Mouse (Mus musculus) thymus, postnatal 10 days (tissue): ENCODE measurements around the gene Trio.

Experiments
- DNase-seq, 2 experiments: peaks; one replicate each; pipeline ENCODE4 v3.0.0; 2021; ENCODE audit warnings: low spot score in 2 of 2

Trio gene

DNA sequence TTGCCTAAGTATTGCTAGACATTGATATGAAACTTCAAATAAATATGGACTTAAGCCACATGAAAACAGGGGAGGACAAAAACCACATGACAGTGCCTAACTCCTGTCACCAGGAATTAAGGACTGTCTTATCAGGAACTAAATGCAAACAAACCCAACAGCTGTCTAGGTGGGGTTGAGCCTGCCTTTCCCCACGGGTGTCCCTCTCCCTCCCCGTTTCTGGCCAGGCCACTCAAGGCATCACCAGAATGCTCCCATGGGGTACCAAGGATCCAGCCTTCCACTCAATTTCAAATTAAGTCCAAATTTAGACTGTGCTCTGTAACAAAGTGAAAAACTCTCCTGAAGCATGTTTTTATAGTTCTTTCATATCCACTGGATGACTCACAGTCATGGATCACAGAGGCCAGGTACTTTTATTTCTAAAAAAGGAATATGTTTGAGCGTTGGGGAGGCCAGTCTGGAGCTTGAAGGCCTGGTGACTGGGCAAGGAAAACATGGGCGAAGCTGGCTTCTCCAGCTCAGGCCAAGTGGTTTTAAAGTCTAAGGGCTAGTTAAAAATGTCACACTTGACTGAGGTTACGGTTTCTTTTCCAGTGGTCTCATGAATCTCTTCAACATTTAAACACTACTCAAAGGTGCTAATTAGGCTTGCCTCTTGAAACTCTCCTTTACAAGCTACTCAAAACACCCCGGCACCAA, 33.6 kb downstream of the Trio start:
- no peak for DNase-seq

DNA sequence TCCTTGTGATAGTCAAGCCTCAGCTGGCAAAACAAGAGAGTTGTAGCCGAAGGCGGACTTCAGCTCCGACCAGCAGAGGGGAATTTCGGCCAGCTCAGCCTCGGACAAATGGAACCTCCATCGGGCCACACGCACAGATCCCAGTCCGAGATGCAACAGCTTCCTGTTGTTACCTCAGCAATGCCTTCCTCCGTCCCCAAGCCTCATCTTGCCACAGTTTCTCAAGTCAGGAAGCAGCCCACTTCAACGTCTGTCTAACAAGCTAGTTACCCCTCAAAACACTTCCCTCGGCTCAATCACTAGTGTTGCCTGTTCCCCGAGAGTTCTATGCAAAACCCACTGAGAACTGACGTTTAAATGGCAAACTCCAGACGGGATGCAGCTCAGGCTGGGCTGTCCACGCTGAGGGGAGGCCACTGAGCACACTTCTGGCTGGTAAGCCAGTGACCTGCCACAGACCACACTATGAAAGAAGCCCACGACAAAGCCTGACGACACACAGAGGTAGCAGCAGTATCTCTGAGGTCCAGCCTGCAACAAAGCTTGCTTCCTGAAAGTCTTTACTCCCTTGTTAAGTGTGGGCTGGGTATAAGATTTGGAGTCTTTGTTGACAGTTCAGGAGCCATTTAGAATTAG, 34.5 kb downstream of the Trio start:
- no peak for DNase-seq

DNA sequence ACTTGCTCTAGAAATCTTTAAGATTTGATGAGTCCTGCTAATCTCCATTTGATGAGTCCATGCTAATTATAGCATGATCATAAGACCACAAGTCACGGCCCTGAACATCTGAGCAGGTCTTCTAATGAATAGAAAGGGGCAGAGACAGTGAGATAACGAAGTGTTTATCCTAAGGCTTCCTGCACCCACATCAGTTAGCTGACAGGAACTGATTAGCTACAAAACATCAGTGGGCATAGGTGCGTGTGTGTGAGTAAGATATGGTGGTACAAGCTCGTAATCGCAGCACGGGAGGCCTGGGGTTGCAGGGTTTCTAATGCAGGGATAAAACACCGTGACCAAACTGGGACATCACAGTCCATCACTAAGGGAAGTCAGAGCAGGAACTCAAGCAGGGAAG, 37.7 kb downstream of the Trio start:
- no peak for DNase-seq

DNA sequence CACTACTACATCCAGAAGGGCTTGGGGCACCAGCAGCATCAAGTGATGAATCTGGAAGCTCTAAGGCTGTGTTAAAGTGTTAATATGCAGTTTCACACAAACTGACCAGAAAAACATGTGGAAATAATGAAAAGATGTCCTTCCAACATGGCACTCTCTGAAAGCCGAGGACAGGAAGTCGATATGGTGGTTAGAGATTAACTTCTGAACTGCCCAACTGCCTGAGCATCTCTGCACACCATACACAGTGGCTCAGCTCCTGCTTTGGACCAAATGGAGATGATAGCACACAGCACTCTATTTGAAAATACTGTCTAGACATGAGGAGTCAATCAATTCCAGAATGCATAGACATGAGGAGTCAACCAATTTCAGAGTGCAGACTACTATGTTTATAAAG, 40.8 kb downstream of the Trio start:
- DNase-seq: no peak

DNA sequence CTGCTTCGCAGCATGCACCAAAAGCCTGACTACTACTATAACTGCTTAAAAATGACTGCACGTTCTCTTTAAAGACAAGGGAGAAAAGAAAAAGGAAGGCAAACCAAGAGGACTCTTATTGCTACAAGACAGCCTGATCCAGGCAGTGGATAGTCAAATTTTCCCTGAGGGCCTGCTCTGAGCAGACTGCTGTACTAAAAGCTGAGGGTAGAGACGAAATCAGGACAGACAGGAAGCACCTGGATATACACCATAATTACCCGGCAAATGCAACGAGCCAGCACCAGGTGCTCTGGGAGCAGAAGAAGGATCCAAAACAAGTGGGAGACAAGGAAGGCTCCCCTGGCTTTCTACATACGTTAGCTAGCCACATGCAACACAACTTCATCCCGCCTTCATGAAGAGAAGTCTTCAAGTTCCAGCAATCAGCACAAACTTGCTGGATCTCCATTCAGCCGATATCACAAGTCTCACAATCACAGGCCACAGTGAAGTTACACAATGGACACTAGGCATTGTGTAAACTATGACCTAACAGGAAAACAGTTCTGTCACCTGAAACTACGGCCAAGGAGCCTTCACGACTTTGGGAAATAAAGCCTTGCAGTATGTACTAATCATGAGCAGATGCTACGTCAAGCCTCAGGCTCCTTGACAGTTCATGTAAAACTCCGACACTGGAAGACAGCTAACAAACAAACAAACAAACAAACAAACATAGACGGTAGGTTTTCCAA, 43.7 kb downstream of the Trio start:
- DNase-seq: no peak

DNA sequence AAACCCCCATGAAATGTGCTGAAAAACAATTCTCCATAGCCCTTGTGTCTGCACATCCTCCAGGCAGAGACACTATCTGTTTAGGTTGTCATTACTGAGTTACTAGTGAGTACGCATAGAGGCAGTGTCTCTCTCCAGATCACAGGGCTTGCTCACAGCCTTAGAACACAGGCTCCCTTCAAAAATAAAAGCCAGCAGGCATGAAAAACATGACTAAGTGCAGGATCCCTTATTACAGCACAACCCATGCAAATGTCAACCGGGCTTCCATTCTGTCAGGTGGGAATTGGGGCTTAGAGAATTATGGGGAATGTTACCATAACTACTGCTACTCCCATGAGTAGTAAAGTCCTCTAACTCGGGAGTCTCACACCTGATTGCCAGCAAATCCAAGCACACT, 44.4 kb downstream of the Trio start:
- DNase-seq: no peak

DNA sequence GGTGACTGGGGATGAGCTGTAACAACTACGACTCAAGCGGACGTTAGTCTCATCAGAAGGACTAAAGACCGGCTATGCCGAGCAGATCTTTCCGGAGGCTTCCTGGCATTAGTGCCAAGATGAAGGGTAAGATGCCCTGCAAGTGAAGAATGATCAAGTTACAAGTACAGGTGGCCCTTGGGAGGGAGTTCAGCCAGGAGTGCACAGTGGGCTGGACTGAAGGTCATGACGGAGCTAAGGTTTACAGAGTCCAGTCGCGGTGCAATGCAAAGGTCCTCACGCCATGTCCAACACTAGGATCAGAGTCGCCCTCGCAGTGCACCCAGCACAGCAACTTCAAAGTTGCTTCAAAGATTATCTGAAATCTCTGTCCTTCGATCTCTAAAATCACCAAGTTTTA, 45.2 kb downstream of the Trio start:
- DNase-seq: no peak

DNA sequence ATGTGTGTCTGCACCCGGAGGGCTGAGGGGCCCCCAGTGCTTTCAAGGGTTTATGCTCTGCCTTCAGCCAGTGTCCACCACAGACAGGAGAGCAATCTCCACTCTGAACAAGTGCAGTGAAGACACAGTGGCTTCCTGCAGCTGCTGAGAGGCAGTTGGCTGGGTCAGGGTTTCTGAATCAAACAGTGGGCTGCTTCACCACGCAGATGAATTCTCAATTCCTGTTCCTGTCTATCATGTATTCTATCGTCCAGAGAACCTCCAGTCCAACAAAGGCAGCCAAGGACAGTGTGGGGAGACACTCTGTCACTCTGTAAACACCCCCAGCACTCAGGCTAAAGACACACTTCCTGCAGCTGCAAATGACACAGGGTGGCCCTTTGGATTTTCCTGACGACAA, 48.7 kb downstream of the Trio start:
- DNase-seq: no peak

DNA sequence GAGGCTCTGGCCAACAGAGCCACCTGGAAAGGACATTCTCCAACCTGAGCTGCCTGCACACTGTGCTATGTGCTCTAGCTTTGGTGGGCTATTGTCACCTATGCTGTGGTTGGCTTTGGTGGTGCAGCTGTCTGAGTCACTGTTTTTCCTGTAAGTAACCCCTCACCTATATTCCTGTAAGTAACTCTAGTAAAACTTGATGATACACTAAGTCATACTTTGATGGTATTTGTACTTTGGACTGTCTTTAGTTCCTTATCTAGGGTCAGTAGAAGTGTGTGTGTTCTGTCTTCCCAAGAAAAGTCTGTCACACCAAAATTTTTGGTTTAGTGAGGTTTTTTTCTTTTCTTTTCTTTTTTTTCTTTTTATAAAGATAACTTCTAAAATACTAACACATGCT, 49.3 kb downstream of the Trio start:
- no peak for DNase-seq

DNA sequence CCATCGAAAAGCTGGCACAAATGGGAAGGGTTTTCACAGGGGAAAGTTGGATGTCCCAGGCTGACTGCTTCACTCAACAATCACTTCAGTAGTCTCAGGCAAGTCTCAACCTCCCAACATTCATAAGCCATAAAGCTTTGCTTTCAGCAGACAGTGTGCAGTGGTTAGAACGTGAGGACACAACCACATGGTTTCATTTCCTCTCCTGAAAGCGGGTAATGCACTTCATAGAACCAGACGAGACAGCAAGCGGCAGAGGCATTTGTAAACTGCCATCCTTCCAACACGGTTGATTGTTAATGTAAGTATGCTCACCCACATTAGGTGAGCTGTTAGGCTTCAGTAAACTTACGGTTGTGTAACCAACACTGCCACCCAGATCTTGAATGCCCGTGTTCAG, 51.0 kb downstream of the Trio start:
- DNase-seq: no peak

DNA sequence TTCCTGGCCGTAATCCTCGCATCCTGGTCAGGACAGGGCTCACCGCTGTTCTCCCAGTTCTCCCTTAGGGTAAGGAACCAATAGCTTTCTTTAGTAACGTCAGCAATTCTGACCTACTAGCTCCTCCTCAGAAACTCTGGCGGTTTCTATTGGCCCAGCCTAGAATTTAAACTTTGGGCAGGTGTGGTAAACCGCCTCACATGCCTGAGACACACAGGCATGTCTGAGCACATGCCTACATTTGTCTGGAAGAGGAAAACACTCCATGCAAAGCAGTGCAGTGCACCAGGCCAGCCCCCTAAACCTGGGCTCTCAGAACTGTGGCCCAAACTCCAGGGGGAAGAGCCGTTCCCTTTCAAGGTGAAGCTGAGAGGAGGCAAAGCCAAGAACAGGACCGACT, 57.5 kb downstream of the Trio start:
- DNase-seq: no peak

DNA sequence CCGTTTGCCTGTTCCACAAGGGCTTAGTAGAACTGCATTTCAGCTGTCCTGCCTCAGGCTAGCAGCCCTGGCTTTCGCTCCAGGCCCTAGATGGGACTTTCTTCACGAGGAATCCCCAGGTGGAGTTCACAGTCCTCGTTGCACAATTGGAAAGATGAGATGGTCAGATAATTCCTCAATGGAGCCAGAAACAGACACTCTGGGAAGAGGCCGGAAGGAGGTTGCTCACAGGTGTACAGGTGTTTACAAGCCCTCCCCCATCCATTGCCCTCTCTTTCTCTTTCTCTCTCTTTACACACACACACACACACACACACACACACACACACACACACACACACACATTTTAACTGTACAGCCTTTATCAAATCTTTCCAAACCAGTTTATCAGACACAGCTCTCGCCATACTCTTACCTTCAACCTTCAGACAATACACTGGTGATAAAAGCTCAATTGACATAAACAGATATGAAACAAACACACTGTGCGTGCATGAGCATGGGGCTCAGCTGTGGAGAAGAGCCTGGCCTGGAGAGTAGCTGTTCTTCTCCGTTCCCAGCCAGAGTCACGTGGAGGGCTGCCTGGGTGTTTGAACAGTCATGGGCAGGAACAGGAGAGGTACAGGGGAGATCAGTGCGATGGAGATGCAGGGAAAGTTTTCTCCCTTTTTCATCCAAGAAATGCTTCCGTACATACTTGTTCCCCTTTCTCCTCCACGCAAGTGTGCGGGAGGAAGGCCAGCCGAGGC, 58.3 kb downstream of the Trio start:
- DNase-seq: no peak

DNA sequence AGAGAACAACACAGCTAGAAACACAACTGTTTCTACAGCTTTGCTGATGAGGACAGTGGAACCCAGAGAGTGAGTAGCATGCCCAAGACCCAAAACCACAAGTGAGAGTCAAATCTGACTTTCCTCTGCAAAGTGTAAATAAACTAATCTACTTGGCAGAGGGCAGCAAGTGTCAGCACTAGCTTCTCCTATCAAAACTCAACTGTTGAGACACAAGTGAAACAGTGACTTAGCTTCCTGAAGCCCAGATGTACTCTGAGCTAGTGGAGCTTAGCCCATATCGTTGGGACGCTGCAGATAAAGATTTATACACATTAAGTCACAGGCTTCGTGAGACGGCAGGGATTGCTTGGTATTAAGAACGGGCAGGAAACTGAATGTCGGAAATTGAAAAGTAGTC, 60.8 kb downstream of the Trio start:
- DNase-seq: no peak

DNA sequence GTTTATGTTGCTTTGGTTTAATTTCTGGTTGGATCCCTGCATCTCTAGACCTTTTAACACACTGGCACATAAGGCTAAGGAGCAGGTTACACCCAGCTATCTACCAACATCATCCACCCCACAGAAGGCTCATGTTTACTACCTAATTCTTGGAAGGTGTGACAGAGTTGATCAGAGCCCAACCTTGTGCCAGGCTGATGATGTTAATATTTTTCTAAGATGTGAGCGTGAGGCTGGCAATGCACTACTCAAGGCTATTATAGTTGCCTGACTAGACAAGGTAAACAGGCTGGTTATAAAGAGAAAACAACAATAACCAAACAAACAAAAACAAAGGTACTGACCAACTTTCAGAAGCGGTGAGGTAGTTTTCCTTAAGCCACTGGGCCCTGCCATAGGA, 62.1 kb downstream of the Trio start:
- DNase-seq: no peak

DNA sequence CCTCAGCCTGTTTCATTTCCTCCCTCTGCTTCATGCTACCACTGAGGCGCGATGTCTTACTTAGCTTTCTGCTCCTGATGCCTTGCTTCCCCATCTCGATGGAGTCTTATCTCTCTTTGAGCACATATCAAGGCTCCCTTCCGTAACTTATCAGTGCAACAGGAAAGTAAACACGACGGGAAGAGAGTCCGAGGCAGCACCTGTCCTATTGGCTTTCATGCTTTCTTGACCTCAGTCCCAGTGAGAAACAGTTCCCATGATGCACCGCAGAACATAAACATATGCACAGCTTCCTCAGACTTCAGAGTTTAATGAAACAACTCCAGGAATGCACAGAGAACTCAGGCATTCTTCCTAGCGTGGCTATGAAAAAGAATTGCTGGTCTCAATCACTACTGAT, 65.0 kb downstream of the Trio start:
- no peak for DNase-seq

DNA sequence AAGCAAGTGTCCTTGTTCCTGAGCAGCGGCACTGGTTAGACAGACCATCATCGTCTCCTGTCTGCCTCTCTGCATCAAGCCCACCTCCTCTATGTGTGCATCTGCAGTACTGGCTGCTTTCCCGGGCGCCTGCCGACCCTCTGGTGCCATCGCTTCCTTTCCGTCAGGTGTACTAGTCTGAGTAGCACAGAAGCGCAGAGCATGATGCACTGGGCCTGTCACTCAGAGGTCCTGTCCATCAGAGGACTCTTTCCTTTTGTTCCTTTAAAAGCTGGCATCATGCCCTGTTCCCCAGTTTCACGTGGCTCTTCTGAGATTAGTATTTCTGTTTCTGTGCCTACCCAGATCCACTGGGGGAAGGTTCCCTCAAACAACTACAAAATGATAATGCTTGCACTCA, 67.8 kb downstream of the Trio start:
- DNase-seq: no peak

DNA sequence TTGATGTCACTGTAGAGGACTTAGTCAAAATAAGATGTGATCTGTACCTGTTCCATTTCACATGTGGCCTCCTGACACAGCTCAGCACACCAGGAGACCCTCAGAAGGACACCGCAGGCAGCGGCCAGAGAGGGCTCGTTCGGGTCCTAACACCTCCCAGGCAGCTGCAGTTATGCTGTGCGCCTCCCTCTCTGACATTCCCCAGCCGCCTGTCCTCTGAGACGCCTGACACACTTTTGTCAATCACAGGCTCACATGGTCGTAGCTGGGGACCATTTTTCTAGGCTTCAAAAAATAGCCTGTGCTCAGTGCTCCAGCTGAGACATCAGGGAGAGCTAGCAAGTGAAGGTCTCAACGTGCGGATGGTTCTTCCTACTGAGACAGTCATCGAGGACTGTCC, 70.0 kb downstream of the Trio start:
- DNase-seq: no peak

DNA sequence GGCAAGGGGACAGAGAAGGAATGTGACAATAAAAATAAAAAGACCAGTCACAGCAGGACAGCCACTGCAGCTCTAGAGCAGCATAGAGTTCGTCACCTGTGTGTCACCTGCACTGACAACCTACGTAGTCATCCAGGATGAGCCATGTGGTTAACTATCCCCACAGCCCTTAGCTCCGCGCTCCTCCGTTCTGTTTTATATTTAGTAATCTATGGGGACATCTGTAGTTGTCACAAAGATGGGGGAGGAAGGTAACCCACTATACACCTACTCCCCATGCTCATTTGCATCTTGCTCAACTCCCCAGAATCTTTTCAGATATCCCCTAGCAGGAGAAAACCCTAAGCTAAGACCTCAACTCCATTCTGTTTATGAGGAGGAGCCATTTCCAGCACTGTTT, 71.3 kb downstream of the Trio start:
- DNase-seq: no peak

DNA sequence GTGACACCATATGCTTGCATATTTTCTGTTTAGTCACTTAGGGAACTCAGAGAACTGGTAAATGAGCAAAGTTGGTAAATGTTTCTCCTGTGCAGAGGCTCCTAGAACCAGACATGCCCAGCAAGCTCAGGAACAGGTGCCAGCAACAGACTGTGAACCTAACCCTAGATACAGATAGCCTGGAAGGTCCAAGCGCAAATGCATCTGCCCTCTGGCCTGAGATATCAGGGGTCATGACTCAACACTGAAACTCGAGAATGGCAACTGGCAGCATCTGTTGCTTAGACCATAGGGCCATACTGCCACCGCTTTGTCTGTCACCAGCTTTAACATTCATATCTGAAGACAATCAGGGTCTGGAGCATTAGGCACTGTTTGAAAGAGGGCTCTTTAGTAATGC, 72.1 kb downstream of the Trio start:
- DNase-seq: no peak

DNA sequence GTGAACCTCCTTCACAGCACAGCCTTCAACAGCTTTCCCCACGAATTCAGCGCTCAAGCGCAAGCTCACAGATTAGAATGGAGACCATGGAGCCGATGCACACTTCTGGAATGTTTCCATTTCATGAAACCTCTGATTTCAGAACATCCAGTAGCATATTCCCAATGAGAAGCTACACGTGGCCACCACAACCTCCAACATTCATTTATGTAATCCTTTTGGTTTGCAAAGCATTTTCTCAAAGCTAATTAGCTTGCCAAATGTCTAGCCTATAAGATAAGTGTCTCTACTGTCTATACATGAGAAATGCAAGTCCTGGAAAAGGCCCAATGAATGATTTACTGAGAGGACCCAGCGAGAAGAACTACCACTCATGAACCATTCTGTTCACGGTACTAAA, 74.5 kb downstream of the Trio start:
- DNase-seq: no peak

DNA sequence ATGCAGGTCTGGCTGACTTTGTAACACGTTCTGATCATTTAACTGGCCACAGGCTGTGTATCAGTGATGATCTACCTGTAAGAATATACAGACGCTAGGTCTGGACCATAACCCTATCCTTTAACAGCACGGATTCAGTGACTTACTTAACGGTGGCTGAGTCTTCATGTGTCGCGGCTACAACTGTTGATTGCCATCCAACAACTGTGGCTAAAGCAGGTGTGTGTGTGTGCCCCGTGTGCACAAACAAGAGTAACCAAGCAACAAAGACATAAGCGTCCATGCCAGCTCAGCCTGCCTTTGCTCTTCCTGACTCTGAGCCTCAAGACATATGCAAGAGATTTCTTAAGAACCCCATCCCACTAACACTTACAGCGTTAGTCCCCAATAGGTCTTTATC, 76.5 kb downstream of the Trio start:
- DNase-seq: no peak

DNA sequence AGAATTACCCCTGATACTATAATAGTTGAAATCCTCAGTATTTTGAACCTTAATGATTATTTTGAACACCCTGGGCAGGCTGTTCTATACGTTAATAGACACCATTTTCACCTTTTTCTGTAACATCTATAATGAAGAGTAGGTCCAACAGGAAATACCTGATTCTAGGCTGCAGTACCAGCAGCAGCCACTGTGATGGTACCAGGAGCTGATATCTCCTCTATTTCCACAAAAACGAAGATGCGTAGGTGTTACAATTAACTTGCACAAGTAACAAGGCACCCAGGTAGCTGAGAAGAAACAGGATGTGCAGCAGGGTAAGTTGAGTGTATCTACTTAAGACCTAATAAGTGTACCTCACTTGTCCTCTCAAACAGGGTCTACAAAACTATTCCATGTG, 77.8 kb downstream of the Trio start:
- no peak for DNase-seq

DNA sequence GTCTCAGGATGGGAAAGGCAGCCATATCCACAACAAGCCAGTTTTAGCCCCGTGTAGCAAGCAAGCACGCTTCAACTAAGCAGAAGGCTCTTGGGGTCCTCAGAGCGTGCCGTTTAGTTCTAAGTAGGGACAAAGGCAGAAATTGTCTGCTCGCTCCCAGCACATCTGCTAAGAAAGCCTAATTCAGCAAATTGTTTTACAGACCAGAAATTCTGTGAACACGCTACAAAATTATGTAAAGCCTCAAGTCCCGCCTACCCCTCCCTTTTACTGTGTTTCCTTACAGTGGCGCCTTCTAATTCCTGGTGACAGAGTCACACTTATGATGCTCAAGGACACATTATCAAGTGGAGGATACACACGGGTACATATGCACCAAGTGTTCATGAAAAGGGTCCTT, 80.1 kb downstream of the Trio start:
- DNase-seq: no peak
